Mouse (Mus musculus) retina, postnatal 7 days (tissue): ENCODE measurements at regions not wholly inside any gene's neighbourhood (a gene's known extent, or its start where the extent isn't known, plus 50 kb on each side); places are given as distances from the start of the nearest gene placed in this dataset.

ENCODE experiments used
- DNase-seq: peaks from one replicate; pipeline ENCODE4 v3.0.0-alpha.2; 2012; ENCODE audit warnings: low read depth, low spot score

GRCm38 (mm10) chr3:9884691-9885354 is 203.1 kb upstream of the Gm9833 start:
- DNase-seq: no peak

GRCm38 (mm10) chr3:9885565-9885964 is 202.3 kb upstream of the Gm9833 start:
- peak; percentile 9 for DNase-seq

- DNase-seq: no peak
Measured at GRCm38 (mm10) chr3:9886077-9886476, 201.8 kb upstream of the Gm9833 start.

DNA sequence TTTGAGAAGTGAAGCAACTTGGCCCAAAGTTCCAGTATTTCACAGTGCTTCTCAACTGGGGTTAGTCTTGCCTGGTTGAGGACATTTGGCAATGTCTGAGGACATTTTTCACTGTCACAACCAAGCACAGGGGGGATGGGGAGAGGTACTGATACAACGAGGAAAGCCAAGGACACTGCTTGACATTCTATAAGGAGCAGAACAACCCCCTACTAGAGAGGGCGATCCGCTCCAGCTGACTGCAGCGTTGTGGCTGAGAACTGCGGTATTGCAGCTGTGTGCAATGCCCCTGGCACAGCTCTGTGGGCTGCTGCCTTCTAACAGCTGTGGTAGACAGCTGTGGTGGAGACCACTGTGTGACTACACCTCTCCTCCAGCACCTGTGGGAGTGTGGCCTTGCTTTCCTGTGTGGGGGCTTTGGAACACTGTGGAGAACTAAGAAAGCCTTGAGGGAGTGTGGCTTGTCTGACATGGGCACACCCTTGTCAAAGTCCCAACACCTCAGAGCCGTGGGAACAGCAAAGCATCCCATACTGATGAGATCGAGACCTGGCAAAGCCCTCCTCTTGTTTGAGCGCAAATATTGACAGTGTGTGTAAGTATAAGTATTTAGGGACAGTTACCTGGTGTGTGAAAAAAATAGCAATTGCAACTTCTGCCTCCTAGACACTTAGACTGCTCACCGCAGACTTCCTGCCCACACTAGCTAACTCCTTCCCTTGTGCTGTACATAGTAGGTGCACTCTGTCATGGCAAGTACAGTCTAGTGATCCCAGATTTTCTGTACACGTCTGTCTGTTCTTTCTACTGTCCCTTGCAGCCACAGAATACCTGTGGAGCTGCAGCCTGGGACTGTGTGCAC is 200.9 kb upstream of the Gm9833 start:
- DNase-seq: no peak

- DNase-seq: no peak
Measured at GRCm38 (mm10) chr3:9887627-9887994, 200.3 kb upstream of the Gm9833 start.

DNA sequence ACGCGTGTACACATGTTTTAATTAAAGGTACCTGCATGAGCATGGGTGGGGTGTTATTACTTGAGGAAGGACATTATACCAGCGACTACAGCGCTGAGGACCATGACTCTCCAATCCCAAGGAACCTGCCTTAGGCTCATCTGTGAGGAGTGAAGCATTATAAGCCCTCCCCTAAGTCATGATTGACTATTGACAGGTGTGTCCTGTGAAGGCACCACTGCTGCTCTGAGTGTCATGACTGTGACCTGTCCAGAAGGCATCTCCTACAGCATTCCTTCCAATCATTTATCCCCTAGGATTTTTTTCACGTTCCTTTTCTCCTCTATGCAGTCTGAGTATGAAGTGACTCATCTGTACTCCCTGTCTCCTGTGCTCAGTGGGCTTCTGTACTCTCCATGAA is 199.9 kb upstream of the Gm9833 start:
- DNase-seq: no peak

- no peak for DNase-seq
Measured at GRCm38 (mm10) chr3:9892884-9893494, 194.9 kb upstream of the Gm9833 start.

DNA sequence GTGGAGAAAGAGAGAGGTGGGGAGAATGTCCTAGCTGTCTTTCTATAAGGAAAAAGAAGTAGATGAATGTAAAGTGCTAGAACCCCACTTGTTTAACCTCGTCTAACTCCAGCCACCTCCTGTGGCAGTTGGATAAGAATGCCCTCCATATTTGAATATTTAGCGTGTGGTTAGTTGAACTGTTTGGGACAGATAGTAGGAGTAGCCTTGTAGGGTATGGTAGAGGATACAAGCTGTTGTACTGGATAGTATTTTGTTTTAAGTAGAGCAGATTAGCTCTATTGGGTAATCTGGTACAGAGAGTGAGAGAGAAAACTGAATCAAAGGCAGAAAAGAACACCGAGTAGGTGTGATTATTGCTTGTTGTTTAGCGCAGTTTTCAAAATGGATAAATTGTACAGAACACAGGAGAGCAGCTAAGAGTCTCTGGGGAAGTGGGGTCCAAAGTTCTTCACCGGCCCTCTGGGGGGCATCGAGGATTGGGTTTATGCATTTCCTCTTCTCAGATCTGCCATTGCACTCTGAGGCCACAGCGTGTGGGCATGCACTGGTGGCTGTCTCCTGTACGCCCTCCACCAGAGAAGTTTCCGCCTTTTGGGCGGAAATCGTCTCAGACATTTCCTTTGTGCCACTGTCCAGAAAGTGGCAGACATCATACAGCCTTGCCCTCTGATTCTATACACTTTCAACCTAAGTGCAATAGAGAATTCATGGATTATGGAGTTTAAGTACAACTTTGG is 192.3 kb upstream of the Gm9833 start:
- no peak for DNase-seq

DNA sequence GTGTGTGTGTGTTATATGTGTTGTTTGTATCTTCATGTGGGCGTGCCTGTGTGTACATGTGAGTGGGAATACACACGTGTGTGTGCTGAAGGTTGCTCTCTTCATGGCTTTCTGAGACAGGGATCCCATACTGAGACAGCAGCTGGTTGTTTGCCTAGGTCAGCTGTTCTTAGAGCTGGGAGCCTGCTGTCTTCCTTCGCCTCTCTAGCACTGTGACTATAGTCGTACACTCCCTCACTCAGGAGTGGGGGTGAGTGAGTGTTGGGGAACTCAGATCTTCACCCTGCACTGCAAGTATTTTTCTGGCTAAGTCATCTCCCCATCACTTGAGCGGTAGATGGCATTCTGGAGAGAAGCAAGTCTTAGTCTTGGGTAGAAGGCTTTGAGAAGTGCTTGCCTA is 191.6 kb upstream of the Gm9833 start:
- DNase-seq: no peak

- DNase-seq: no peak
Measured at GRCm38 (mm10) chr3:9901663-9902062, 186.2 kb upstream of the Gm9833 start.

DNA sequence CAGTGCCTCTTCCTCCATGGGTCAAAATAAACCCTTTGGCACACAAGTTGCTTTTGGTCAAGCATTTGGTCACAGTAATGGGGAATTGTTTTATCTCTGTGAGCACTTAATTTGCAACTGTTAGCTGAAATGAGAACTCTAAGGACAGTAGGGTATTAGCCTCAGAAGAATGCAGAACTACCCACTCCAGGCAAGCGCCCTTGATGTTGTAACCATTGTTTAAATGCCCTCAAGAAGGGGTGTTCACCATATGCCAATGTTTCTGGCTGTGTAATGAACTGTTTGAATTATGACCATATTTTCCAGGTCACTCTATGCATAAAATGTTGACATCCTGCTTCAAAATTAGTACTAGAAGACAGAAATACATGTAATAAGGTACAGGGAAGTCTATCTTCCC is 174.6 kb upstream of the Gm9833 start:
- DNase-seq: no peak

GRCm38 (mm10) chr3:9916538-9917106 is 171.3 kb upstream of the Gm9833 start:
- no peak for DNase-seq

DNA sequence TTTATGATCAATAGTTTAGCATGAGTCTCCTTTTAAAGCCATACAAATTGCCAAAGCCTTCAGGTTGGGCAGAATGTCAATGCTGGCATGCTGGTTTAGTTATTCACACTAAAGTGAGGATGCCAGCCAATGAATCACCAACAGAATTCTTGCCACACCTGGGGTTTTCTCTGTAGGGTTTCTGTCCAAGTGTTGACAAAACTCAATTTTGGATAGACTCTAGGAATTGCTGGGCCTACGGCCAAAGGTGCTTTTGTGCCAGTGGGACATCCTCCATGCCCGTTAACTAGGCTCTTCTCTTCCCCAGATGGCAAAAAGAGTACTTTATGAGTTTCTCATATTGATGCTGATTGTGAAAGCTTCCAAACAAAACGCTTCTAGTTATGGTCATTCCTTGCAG is 167.6 kb upstream of the Gm9833 start:
- DNase-seq: no peak

DNA sequence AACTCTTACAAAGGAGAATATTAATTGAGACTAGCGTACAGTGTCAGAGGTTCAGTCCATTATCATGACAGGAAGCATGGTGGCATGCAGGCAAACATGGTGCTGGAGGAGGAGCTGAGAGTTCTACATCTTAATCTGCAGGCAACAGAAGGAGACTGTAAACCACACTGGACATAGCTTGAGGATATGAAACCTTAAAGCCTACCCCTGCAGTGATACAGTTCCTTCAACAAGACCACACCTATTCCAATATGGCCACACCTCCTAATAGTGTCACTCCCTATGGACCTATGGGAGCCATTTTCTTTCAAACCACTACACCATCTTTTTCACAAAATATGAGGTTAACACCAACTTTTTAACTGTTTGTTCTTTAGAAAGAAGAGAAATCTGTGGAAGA is 166.2 kb upstream of the Gm9833 start:
- DNase-seq: no peak

DNA sequence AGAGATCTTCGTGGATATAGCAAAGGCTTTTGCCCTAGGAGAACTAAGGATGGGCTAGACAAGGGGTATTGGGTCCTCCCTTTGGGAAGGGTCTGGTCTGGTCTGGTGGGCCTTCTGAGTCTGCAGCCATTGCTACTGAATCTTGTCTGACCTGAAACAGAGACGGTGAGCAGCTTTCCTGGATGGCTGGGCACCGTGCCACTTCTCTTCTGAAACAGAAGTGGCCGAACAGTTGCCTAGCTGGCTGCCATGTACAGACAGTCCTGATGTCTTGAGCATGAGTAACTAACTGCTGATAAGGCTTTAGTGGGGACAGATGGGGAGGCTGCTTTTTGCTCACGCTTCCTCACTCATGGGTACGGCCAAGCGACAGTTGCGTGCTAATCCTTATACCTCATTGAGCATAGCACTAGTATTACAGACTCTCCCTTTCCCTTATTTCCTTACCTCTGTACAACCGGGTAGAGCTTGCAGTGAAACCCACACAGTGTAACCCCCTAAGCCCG is 165.3 kb upstream of the Gm9833 start:
- no peak for DNase-seq

DNA sequence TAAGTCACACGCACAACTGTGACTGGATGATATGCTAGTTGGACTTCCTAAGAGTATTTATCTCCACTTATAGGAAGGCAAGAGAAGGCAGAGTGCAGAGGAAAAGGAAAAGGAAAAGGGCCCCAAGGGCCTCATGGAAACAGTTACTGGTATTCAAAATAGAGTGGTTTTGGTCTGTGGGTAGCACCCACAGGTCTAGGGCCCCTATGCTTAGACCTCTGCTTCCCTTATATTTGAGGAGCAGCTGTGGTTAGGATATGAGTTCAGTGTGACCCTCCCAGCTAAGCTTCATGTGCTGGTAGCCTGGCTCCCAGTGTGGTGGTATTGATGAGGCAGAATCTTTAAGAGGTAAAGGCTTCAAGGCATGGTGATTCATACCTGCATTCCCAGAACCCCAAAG is 163.3 kb upstream of the Gm9833 start:
- no peak for DNase-seq

DNA sequence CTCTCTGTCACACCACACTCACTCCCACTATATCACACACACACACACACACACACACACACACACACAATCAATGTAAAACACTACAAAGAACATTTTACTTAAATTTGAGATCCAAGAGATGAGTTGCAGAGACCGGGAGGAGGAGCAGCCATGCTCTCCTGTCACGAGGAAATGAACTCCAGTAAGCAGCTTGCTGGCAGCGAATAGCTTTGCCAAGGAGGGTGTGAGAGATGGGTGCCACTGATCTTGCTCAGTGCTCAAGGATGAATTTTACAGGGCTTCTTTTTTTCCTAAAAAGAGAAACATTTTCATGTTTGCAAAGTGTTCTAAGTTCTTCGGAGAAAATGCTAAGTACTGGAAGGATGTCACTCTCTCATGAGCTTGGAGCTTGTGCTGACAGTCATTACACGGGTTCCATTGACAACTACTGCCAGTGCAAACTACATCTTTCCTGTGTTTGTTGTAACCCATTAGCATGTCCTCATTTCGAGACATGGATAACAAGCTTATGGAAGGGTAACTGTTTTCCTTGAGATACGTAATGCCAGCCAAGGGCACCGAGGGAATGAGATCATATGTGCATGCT is 151.0 kb upstream of the Gm9833 start:
- DNase-seq: no peak

DNA sequence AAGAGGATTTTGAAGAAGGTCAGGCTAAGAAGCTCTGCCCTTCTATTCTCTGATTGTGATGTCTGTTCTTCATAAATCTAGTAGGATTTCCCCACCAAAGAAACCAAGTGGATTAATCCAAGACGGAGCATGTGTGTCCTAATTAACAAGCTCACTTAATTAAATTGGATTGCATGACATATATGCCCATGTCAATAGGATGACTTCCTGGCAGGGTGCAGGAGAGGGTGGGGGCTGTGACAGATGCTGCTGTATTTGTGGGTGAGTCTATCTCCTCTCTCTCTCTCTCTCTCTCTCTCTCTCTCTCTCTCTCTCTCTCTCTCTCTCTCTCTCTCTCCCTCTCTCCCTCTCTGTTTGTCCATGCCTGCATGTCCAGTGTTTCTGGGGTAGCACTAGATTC is 149.3 kb upstream of the Gm9833 start:
- DNase-seq: peak; percentile 34

DNA sequence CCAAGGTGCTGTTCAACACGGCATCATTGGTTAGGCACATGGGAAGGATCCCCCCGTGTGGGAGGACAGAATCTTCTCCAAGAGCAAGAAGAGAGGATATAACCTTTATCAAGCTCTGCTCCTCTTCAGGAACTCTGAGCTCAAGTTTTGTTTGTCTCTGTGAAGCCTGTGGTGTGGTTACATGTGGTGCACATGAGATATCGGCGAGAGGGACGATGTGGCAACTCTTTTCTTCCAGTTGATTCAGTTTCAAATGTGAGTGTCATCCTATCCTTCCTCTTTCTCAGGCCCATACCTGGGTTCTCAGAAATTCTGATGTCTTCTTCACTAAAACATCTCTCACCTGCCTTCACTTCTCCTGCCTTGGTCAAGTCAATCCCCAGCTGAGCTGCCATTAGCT is 145.3 kb upstream of the Gm9833 start:
- no peak for DNase-seq

DNA sequence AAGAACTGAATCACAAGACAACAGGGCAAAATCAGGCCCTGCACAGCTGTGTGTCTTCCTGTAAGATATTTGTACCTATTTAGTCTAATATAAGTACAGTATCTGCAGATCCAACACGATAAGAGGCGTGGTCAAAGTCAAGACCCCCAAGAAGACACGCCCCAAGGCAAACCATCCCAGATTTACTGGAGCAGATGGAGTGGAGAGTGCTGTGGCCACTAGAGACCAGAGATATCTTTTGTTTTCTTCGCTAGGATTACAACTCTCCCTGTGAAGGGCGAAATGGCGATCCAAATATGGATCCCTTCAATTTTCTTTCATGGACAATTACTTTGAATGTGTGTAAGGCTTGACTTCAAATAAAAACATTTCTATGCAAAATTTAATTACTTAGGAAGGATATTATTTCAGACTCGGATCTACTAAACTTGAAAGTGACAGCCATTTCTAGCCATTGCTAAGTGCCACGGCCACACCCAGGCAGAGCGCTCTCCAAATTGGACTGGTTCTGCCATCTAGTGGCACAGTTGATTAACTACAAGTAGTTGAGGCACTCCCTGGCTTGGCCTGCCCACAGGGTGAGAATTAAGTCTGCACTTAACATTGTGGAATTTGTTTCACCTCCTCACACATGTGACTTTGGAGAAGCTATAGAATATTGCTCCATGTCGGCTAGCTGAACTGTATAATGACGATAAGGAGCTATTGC is 140.4 kb upstream of the Gm9833 start:
- DNase-seq: peak; percentile 52

GRCm38 (mm10) chr3:9948114-9948513 is 139.8 kb upstream of the Gm9833 start:
- DNase-seq: no peak
